Mouse (Mus musculus) MEL (cell line): ENCODE measurements around the gene Fv1. TPM values are rescaled to one million over a fixed set of nuclear protein-coding genes. Genes with fewer than 3 reads are reported as not detected.

Experiments used
- DNase-seq: peaks from one replicate; pipeline ENCODE4 v3.0.0; 2011; ENCODE audit warnings: low read depth, low spot score
- H3K27ac ChIP-seq: 2 replicates; pipeline ENCODE4 v1.5.1; 2012; ENCODE audit warnings: low read depth, mild to moderate bottlenecking, control low read depth, low read length, moderate library complexity; ENCODE audit not compliant: control insufficient read depth
- H3K27me3 ChIP-seq, 2 experiments: fragments of 150-350 bp in 1 of 2; sonication (generic) in 1 of 2; 2 replicates each; pipeline ENCODE4 v1.6.1; 2012; ENCODE audit warnings: low read length in 2 of 2, mild to moderate bottlenecking in 2 of 2, improper control_type of control experiment in 1 of 2, moderate library complexity in 1 of 2; ENCODE audit not compliant: insufficient read depth in 2 of 2, control insufficient read depth in 1 of 2
- H3K36me3 ChIP-seq, 2 experiments: 2 replicates each; pipeline ENCODE4 v1.6.1; 2012 to 2014; ENCODE audit warnings: low read length in 2 of 2, improper control_type of control experiment in 1 of 2, inconsistent platforms in 1 of 2, mild to moderate bottlenecking in 1 of 2; ENCODE audit not compliant: insufficient read depth in 2 of 2, control insufficient read depth in 1 of 2
- H3K4me1 ChIP-seq, 2 experiments: fragments of 150-350 bp in 1 of 2; sonication (generic) in 1 of 2; 2 replicates each; pipeline ENCODE4 v1.6.1; 2012; ENCODE audit warnings: low read length in 2 of 2, improper control_type of control experiment in 1 of 2, mild to moderate bottlenecking in 1 of 2; ENCODE audit not compliant: insufficient read depth in 2 of 2, control insufficient read depth in 1 of 2
- H3K4me3 ChIP-seq, 2 experiments: fragments of 150-350 bp in 1 of 2; sonication (generic) in 1 of 2; 2 replicates each; pipeline ENCODE4 v1.5.1; 2012; ENCODE audit warnings: low read depth in 2 of 2, low read length in 2 of 2, mild to moderate bottlenecking in 2 of 2, moderate library complexity in 2 of 2, control low read depth in 1 of 2, improper control_type of control experiment in 1 of 2; ENCODE audit not compliant: control insufficient read depth in 1 of 2, insufficient read depth in 1 of 2
- H3K79me2 ChIP-seq: 2 replicates; pipeline ENCODE4 v1.6.1; 2012; ENCODE audit warnings: mild to moderate bottlenecking, low read length, moderate library complexity; ENCODE audit not compliant: control insufficient read depth, poor library complexity, insufficient read depth
- H3K9ac ChIP-seq: 2 replicates; pipeline ENCODE4 v1.6.1; 2012; ENCODE audit warnings: low read depth, mild to moderate bottlenecking, control low read depth, low read length, moderate library complexity; ENCODE audit not compliant: control insufficient read depth, poor library complexity, severe bottlenecking
- H3K9me3 ChIP-seq: fragments of 150-350 bp; sonication (generic); replicated peaks from 2 replicates; pipeline ENCODE4 v1.6.1; 2012; ENCODE audit warnings: mild to moderate bottlenecking, low read length, improper control_type of control experiment, moderate library complexity; ENCODE audit not compliant: insufficient read depth
- BHLHE40 ChIP-seq: IDR thresholded peaks from 2 replicates; pipeline ENCODE4 v1.6.1; 2012; ENCODE audit warnings: low read depth, mild to moderate bottlenecking, inconsistent platforms, low read length, improper control_type of control experiment, borderline replicate concordance
- CHD1 ChIP-seq: IDR thresholded peaks from 2 replicates; pipeline ENCODE4 v1.6.1; 2012; ENCODE audit warnings: low read depth, mild to moderate bottlenecking, inconsistent platforms, low read length, improper control_type of control experiment
- CHD2 ChIP-seq: IDR thresholded peaks from 2 replicates; pipeline ENCODE4 v1.6.1; 2011; ENCODE audit warnings: low read length, improper control_type of control experiment
- CTCF ChIP-seq, 3 experiments: IDR thresholded peaks in 2 of 3; conservative IDR thresholded peaks in 1 of 3; 2 replicates each; pipeline ENCODE4 v1.5.1; 2011 to 2012; ENCODE audit warnings: low read length in 3 of 3, low read depth in 2 of 3, mild to moderate bottlenecking in 2 of 3, improper control_type of control experiment in 1 of 3, inconsistent platforms in 1 of 3, mixed read lengths in 1 of 3, moderate library complexity in 1 of 3; ENCODE audit not compliant: control insufficient read depth in 1 of 3, insufficient read depth in 1 of 3, poor library complexity in 1 of 3, severe bottlenecking in 1 of 3
- E2F4 ChIP-seq: IDR thresholded peaks from 2 replicates; pipeline ENCODE4 v1.6.1; 2011; ENCODE audit warnings: low read depth, low read length, improper control_type of control experiment, borderline replicate concordance
- ETS1 ChIP-seq: IDR thresholded peaks from 2 replicates; pipeline ENCODE4 v1.6.1; 2012; ENCODE audit warnings: low read depth, mild to moderate bottlenecking, inconsistent platforms, low read length, improper control_type of control experiment, moderate library complexity
- GABPA ChIP-seq: IDR thresholded peaks from 2 replicates; pipeline ENCODE4 v1.6.1; 2012; ENCODE audit warnings: low read depth, mild to moderate bottlenecking, inconsistent platforms, low read length, improper control_type of control experiment, moderate library complexity
- GATA1 ChIP-seq: IDR thresholded peaks from 2 replicates; pipeline ENCODE4 v1.6.1; 2011; ENCODE audit warnings: low read depth, low read length, improper control_type of control experiment
- HCFC1 ChIP-seq: IDR thresholded peaks from 2 replicates; pipeline ENCODE4 v1.6.1; 2012; ENCODE audit warnings: low read depth, mild to moderate bottlenecking, inconsistent platforms, low read length, improper control_type of control experiment, moderate library complexity
- JUND ChIP-seq: IDR thresholded peaks from 2 replicates; pipeline ENCODE4 v1.6.1; 2011; ENCODE audit warnings: low read depth, mild to moderate bottlenecking, improper control_type of control experiment, low read length
- KAT2A ChIP-seq: conservative IDR thresholded peaks from 2 replicates; pipeline ENCODE4 v1.6.1; 2012; ENCODE audit warnings: low read depth, low read length, improper control_type of control experiment, inconsistent platforms
- MAFK ChIP-seq: IDR thresholded peaks from 2 replicates; pipeline ENCODE4 v1.6.1; 2011; ENCODE audit warnings: low read depth, mild to moderate bottlenecking, low read length, improper control_type of control experiment, borderline replicate concordance
- MAX ChIP-seq: IDR thresholded peaks from 2 replicates; pipeline ENCODE4 v1.6.1; 2011; ENCODE audit warnings: low read length, improper control_type of control experiment
- MAZ ChIP-seq: IDR thresholded peaks from 2 replicates; pipeline ENCODE4 v1.6.1; 2012; ENCODE audit warnings: low read depth, mild to moderate bottlenecking, inconsistent platforms, low read length, improper control_type of control experiment
- MEF2A ChIP-seq: IDR thresholded peaks from 2 replicates; pipeline ENCODE4 v1.6.1; 2014; ENCODE audit warnings: low read depth, mild to moderate bottlenecking, inconsistent platforms, low read length, improper control_type of control experiment; ENCODE audit not compliant: poor library complexity, insufficient replicate concordance, severe bottlenecking; ENCODE audit errors: extremely low read depth
- MXI1 ChIP-seq: IDR thresholded peaks from 2 replicates; pipeline ENCODE4 v1.6.1; 2011; ENCODE audit warnings: mild to moderate bottlenecking, low read depth, low read length, improper control_type of control experiment
- MYB ChIP-seq: IDR thresholded peaks from 2 replicates; pipeline ENCODE4 v1.6.1; 2011; ENCODE audit warnings: mild to moderate bottlenecking, low read depth, low read length, improper control_type of control experiment
- MYC ChIP-seq: IDR thresholded peaks from 2 replicates; pipeline ENCODE4 v1.6.1; 2011; ENCODE audit warnings: low read depth, mild to moderate bottlenecking, low read length, improper control_type of control experiment, moderate library complexity
- NELFE ChIP-seq: IDR thresholded peaks from 2 replicates; pipeline ENCODE4 v1.6.1; 2011; ENCODE audit warnings: low read depth, low read length, improper control_type of control experiment
- NRF1 ChIP-seq: IDR thresholded peaks from 2 replicates; pipeline ENCODE4 v1.6.1; 2014; ENCODE audit warnings: low read depth, mild to moderate bottlenecking, inconsistent platforms, low read length, improper control_type of control experiment, moderate library complexity; ENCODE audit not compliant: poor library complexity, insufficient read depth, severe bottlenecking
- POLR2A ChIP-seq, 2 experiments: IDR thresholded peaks; 2 replicates each; pipeline ENCODE4 v1.6.1; 2011 to 2012; ENCODE audit warnings: low read length in 2 of 2, mild to moderate bottlenecking in 2 of 2, control low read depth in 1 of 2, improper control_type of control experiment in 1 of 2, low read depth in 1 of 2, moderate library complexity in 1 of 2; ENCODE audit not compliant: control insufficient read depth in 1 of 2, insufficient read depth in 1 of 2, poor library complexity in 1 of 2
- POLR2AphosphoS5 ChIP-seq: IDR thresholded peaks from 2 replicates; pipeline ENCODE4 v1.6.1; 2012; ENCODE audit warnings: low read depth, borderline replicate concordance, mild to moderate bottlenecking, inconsistent platforms, low read length, moderate library complexity, mixed read lengths
- RAD21 ChIP-seq: IDR thresholded peaks from 2 replicates; pipeline ENCODE4 v1.6.1; 2011; ENCODE audit warnings: mild to moderate bottlenecking, low read depth, low read length, improper control_type of control experiment
- SIN3A ChIP-seq: IDR thresholded peaks from 2 replicates; pipeline ENCODE4 v1.6.1; 2012; ENCODE audit warnings: low read length, improper control_type of control experiment, inconsistent platforms
- SMC3 ChIP-seq: IDR thresholded peaks from 2 replicates; pipeline ENCODE4 v1.6.1; 2011; ENCODE audit warnings: low read depth, low read length, improper control_type of control experiment
- TAL1 ChIP-seq: IDR thresholded peaks from 2 replicates; pipeline ENCODE4 v1.6.1; 2012; ENCODE audit warnings: mild to moderate bottlenecking, inconsistent platforms, low read length, moderate library complexity, mixed read lengths
- TBP ChIP-seq: IDR thresholded peaks from 2 replicates; pipeline ENCODE4 v1.8.0; 2011; ENCODE audit warnings: low read depth, low read length, improper control_type of control experiment
- TCF12 ChIP-seq: IDR thresholded peaks from 2 replicates; pipeline ENCODE4 v1.6.1; 2014; ENCODE audit warnings: low read depth, mild to moderate bottlenecking, inconsistent platforms, low read length, improper control_type of control experiment, moderate library complexity
- UBTF ChIP-seq: IDR thresholded peaks from 2 replicates; pipeline ENCODE4 v1.6.1; 2012; ENCODE audit warnings: low read depth, mild to moderate bottlenecking, inconsistent platforms, low read length, improper control_type of control experiment, moderate library complexity, borderline replicate concordance; ENCODE audit not compliant: insufficient read depth
- USF1 ChIP-seq: IDR thresholded peaks from 2 replicates; pipeline ENCODE4 v1.6.1; 2014; ENCODE audit warnings: low read depth, mild to moderate bottlenecking, inconsistent platforms, low read length, improper control_type of control experiment, moderate library complexity
- USF2 ChIP-seq, 2 experiments: IDR thresholded peaks; 2 replicates each; pipeline ENCODE4 v1.6.1; 2011 to 2012; ENCODE audit warnings: improper control_type of control experiment in 2 of 2, low read length in 2 of 2, borderline replicate concordance in 1 of 2, inconsistent platforms in 1 of 2, low read depth in 1 of 2, mild to moderate bottlenecking in 1 of 2; ENCODE audit not compliant: insufficient read depth in 1 of 2
- ZC3H11A ChIP-seq: IDR thresholded peaks from 2 replicates; pipeline ENCODE4 v1.6.1; 2012; ENCODE audit warnings: low read depth, mild to moderate bottlenecking, inconsistent platforms, low read length, improper control_type of control experiment
- ZKSCAN1 ChIP-seq: IDR thresholded peaks from 2 replicates; pipeline ENCODE4 v1.6.1; 2012; ENCODE audit warnings: low read depth, mild to moderate bottlenecking, inconsistent platforms, low read length, improper control_type of control experiment, moderate library complexity
- ZMIZ1 ChIP-seq: IDR thresholded peaks from 2 replicates; pipeline ENCODE4 v1.6.1; 2012; ENCODE audit warnings: low read depth, mild to moderate bottlenecking, inconsistent platforms, low read length, improper control_type of control experiment, moderate library complexity
- ZNF384 ChIP-seq: IDR thresholded peaks from 2 replicates; pipeline ENCODE4 v1.6.1; 2012; ENCODE audit warnings: low read depth, mild to moderate bottlenecking, inconsistent platforms, low read length, improper control_type of control experiment
- polyA plus RNA-seq, 2 experiments: library from polyadenylated mRNA; stranded (reverse) in 1 of 2; unstranded in 1 of 2; fragments of >175 nt in 1 of 2; fragments of >200 nt in 1 of 2; gene quantifications; 2 replicates each; pipeline versions ENCODE4 v1.2.1 to v1.2.4; 2012; ENCODE audit warnings: low replicate concordance in 2 of 2, low read depth in 1 of 2; ENCODE audit not compliant: insufficient read length in 2 of 2, insufficient read depth in 1 of 2, missing spikeins in 1 of 2
- total RNA-seq: library from RNA; depleted of rRNA; stranded (reverse); fragments of 300-350 nt; gene quantifications from 2 replicates; pipeline ENCODE4 v1.2.3, GENCODE M21; 2012

Fv1 gene
- total and polyA plus RNA-seq, 3 experiments, result 3.0 to 4.6 TPM; not detected in 1

DNA sequence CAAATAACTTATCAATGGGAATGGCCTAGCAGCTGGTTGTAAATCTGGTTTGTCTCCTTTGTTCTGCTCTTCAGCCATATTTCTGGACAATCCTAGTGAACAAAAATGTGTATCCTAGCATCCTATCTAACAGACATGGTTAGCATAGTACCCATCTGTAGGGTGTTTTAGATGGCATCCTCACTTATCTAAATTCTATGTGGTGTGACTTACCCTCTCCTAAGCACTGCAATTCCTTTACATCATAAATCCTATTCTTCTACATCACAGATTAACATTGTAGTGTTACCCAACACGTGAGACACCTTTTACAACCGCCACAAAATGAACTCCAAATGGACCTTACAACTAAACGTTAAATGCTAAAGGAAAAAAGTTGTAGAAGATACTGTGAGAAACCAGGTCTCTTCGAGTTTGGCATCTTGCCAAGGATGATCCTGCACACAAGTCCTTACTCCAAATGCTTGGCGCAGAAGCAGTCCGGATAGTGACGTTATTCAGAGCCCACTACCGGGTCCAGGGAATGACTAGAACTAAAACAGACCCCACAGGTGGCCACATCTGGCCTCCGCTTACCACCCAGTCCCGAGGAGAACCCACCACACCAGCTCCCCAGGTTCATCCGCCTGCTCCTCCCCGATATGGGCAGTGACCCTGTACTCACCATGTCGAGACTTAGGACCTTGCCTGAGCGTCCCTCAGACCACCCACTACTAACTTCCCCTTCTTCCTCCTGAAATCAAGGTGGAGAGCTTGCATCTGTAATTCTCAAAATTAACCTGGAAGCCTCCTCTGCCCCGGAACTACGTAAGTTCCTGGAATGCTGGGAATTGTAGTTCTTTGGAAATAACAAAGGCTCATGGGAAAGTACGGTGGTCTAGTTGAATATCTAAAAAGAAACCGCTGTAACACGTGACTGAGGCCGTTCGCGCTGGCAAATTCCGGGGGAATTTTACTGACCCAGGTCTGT lies 20.9 kb upstream of the Fv1 start, which contains the start of gene Zfp933:
TSS of gene Zfp933 (minus strand) at position 753 of the 970 bp plus-strand sequence.
- H3K4me1 ChIP-seq, result peaks cover 0 to 24% of the 10 kb centered on the region in 2 experiments; a peak in 3 of 4 replicates
- H3K27ac ChIP-seq, result peak within 1 kb of the TSS; percentile 83
- H3K79me2 ChIP-seq, result peaks cover 8% of the 10 kb centered on the region
- peak within 1 kb of the TSS; percentile 84 to 99 for H3K4me3 ChIP-seq
- no peaks in the 10 kb centered on the region for H3K9me3 ChIP-seq
- no peaks in the 10 kb centered on the region for H3K27me3 ChIP-seq
- H3K36me3 ChIP-seq, result peaks cover 0 to 24% of the 10 kb centered on the region in 2 experiments; a peak in 2 of 4 replicates
- peak within 1 kb of the TSS; percentile 86 for H3K9ac ChIP-seq
- peak; percentile 94 for DNase-seq
- peak; percentile 87; the same call in 1 of the 2 replicates for TF ChIP-seq TBP
- TF ChIP-seq MYC, result peak; percentile 98
- TF ChIP-seq GATA1, result no peak
- TF ChIP-seq POLR2A (IDR thresholded peaks at IDR 0.05; ENCODE audit: control insufficient read depth in 1 of 2, insufficient read depth in 1 of 2, low read depth in 1 of 2, low read length in 2 of 2, poor library complexity in 1 of 2), result peak; percentile 47 to 71; a peak in 3 of 4 replicates
- no peak for TF ChIP-seq MYB
- no peak for TF ChIP-seq NRF1
- peak; percentile 61 for TF ChIP-seq TCF12
- no peak for TF ChIP-seq POLR2AphosphoS5
- TF ChIP-seq HCFC1, result peak; percentile 99
- peak; percentile 99 for TF ChIP-seq KAT2A
- peak; percentile 96 for TF ChIP-seq BHLHE40
- TF ChIP-seq ZNF384, result no peak
- TF ChIP-seq ZKSCAN1, result no peak
- no peak for TF ChIP-seq TAL1
- peak; percentile 96 for TF ChIP-seq MAX
- TF ChIP-seq ETS1, result peak; percentile 50; the same call in 1 of the 2 replicates
- TF ChIP-seq GABPA, result no peak
- no peak for TF ChIP-seq MAFK
- peak; percentile 42; the same call in 1 of the 2 replicates for TF ChIP-seq CHD2
- no peak for TF ChIP-seq MAZ
- TF ChIP-seq ZMIZ1, result 0 out of 2 replicates have a peak, but pooled peaks have one; percentile 53
- no peak for TF ChIP-seq UBTF
- peak; percentile 60 for TF ChIP-seq NELFE
- TF ChIP-seq ZC3H11A, result no peak
- TF ChIP-seq CTCF (IDR thresholded peaks at IDR 0.05 in 2 of 3, conservative IDR thresholded peaks at IDR 0.05 in 1 of 3; ENCODE audit: control insufficient read depth in 1 of 3, insufficient read depth in 1 of 3, low read depth in 2 of 3, low read length in 3 of 3, poor library complexity in 1 of 3, severe bottlenecking in 1 of 3), result no peak
- no peak for TF ChIP-seq CHD1
- TF ChIP-seq SIN3A, result peak; percentile 99
- TF ChIP-seq MEF2A, result no peak
- TF ChIP-seq JUND, result no peak
- TF ChIP-seq SMC3, result no peak
- TF ChIP-seq RAD21, result no peak
- TF ChIP-seq USF1, result peak; percentile 97
- peak in 1 of 2 experiments; percentile 82; a peak in 2 of 4 replicates for TF ChIP-seq USF2 (IDR thresholded peaks at IDR 0.05; ENCODE audit: borderline replicate concordance in 1 of 2, insufficient read depth in 1 of 2, low read depth in 1 of 2, low read length in 2 of 2)
- TF ChIP-seq MXI1, result peak; percentile 97
- TF ChIP-seq E2F4, result no peak
